Mouse (Mus musculus) WW6 (cell line): ENCODE measurements at regions not wholly inside any gene's neighbourhood (a gene's known extent, or its start where the extent isn't known, plus 50 kb on each side); places are given as distances from the start of the nearest gene placed in this dataset.

Experiments
- DNase-seq: peaks from one replicate; pipeline ENCODE4 v3.0.0-alpha.2; 2013; ENCODE audit warnings: low read depth, low spot score

DNA sequence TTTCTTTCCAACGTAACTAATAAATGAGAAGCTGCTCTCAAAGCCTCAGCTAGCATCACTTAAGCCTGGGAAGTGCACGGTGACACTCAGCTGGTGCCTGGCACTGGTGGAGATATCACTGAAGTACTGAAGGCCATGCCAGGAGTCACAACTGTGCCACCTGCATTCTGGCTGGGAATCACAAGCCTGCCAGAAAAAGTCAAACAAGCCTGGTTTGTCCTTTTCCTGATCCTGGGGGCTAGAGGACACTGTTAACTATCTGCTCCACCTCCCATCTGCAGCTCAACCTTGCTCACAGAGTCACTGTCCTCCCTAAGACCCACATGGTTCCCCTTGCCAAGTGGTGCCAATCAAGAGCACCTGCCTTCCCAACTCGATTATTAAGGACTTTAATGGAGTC, 135.2 kb upstream of the Car8 start:
- DNase-seq, result no peak

DNA sequence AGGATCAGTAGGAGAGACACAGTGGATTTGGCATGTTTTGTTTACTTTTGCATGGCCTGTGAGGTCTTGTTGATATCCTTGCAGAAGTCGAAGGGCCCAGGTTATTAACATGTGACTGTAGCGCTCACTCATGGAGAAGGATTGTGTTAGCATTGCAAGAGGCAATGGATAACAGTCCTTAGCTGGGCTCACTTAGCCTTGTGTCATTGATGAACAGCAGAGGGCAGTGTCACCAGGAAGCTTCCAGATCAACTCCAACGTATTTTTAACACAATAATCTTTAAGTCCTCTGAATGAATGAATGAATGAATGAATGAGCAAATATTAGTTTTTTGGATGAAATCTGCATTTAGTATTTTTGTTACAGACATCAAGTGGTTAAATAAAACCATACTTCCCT, 133.2 kb upstream of the Car8 start:
- DNase-seq, result no peak

DNA sequence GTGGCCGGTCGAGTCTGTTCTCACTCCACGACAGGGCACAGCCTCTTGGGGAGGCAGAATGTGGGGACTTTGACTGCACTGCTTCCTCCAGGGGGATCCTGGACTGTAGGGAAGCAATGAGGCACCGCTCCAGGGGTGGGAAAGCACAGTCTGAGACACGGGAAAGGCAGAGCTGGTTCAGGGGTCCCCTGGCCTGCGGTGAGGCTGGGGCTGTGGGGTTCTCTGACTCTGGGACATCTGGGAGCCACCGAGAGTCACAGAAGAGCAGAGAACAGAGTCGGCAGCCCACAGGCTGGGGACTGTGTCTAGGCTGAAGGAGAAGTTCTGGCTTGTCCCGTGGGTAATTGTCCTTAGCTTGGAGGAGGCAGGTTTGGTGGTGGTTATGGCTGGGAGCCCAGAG, 131.9 kb upstream of the Car8 start:
- no peak for DNase-seq

DNA sequence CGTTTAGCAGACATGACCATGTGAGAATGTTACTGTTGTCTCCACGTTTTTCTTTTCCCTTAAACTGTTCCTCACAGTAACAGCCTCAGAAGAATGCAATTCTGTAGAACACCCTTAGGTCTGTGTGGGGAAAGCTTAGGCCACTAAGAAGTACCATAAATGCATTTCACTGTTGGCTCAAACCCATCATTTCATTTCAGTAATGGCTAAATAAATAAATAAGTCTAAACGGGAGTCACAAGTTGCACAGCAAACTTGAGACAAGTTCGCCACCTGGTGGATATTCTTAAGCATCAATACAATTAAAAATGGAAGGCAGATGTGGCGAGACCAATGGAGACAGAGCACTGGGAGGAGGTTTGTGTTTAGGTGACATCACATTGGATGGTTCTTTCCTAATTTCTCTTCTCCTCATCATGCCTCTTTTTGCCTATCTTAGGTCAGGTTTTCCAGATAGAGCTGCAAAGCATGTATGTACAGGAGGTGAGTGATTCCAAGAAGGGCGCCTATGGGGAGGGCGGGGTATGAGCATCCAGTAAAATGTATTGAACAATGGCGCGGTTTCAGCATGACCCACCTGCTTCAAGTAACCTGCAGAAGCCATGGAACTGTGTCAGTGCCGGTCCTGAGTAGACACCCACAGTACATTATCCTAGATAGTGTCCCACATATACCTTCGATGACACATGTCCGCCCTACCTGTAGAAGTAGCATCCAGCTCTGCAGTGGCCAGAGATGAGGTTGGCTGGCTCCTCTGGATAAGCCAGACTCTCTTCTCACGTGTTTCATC, 128.8 kb upstream of the Car8 start:
- DNase-seq, result peak; percentile 26

DNA sequence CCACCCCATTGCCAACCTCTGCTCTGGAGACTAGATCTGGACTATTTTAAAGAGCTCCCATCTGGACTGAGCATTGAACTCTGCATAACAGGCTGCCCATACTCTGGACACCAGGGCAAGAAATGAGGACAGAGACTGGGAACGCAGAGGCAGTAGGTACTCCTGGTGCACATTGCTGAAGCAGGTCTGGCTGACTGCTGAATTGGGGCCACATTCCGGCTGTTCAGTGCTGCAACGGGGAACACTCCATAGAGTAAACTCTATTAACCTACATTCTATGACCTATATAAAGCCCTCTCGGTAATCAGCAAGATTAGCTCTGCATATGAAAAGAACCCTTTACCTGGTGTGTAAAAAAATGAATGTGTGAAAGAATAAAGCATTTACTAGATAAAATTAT, 128.1 kb upstream of the Car8 start:
- DNase-seq, result no peak

DNA sequence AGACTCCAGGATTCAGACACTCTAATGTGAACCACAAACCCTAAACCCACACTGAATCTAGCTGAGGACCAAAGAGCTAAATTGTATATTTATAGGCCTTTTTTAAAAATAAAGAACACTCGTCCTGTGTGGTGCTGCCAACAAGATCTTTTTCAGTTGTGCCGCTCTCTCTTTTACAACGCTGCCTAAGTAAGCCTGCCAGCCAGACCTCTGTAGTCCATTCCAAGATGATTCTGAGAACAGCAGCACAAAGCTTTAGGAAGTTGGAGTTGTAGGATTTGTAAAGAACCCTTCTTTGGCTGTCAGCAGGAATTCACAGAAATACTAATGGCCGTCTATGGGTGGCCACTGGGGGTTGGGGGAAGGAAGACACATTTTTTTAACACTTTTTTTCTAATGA, 123.6 kb upstream of the Car8 start:
- no peak for DNase-seq

DNA sequence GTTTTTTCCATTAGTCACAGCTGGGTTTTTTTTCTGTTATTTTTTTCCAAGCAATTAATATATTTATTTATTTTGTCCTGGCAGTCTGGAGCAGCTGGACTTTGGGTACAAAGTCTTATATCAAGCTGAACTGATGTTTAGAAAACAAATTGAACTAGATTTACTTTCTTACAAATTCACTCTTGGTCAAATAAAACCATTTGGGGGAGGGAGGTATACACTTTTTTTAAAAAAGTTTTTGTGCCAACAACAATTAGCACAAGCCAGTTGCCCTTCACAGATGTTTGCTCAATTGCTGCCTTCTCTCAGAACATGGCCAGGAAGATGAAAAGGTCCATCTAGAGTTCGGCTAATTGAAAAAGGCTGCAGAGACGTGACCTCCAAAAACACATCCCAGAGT, 123.1 kb upstream of the Car8 start:
- no peak for DNase-seq

DNA sequence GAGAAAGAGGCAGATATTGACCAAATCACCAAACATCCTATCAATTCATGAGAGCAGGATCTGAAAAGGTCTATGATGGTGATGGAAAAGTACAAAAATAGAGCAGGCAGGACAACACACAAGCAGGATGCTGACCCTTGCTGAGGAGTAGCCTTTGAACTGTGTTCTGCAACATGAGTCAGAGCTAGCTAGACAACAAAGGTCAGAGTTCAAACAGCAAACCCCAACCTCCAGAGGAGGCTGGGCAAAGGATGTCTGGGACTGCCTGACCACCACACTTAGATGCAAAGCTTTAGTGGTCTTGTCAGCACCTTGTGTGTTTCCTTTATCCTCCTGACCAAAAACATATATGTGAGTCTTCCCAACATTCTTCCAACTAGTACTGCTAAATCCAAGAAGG, 122.5 kb upstream of the Car8 start:
- DNase-seq, result no peak

DNA sequence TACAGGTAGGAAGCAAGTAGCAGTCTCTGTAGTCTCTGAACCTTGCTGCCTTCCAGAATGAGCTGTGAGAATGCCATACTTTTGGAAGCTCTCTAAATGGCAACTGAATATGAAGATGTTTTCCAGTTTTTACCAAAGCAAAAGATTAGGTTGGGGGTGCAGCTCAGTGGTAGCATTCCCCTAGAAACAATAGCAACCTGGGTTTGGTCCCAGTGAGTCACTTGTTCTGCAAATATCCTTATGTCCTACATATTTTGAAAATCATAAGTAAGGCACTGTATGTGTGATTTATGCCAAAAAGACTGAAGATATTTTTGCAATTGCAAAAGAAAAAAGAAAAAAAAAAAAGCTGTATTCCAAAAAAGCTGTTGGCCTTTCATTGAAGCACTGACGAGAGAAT, 118.6 kb upstream of the Car8 start:
- DNase-seq, result no peak

DNA sequence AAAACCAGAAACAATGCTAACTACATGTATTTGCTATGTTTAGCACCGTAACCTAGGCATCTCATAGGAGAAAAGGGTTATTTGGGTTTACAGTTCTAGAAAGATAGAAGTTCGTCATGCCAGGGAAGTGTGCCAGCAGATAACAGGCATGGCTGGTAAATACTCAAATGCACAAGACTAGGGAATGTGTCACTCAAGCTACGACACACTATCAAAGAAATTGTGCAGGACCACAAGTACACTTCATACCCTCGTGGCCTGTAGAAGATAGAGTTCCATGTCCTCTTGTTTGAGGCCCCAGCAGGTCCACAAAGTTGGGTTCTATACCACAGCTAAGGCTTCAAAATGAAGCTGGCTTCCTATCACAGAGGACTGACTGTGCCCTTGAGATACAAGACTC, 103.1 kb upstream of the Car8 start:
- DNase-seq, result no peak

DNA sequence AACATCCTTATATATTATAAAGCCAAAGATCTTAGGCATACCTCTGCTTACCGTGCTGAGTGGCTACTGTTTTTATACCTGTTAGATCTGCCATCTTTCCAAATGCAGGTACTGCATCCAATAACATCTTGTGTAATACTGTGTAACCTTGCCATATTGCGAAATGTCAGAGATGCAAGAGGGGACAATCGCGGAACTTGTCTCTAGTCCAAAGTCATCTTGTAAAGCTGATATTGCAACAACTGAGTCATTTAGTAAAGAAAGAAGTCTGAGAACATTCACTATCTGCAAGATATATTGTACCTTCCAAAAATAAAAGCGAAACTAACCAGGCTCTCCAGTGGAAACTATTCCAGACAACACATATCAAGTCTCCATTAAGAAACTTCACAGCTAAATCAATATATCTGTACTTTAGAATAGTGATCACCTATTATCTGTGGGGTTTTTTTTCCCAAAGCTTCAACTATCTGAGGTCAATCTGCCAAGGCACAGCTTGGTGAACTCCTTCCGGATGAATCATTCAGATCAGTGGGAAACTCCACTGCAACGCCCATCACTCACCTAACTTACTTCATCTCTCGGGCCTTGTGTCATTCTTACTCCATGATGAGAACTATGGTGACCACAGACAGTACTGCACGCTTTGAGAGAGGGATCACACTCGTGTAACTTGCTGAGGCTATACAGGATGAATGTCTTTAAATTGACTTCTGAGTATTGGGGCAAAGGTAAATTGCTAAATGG, 70.6 kb upstream of the Car8 start:
- DNase-seq, result no peak

DNA sequence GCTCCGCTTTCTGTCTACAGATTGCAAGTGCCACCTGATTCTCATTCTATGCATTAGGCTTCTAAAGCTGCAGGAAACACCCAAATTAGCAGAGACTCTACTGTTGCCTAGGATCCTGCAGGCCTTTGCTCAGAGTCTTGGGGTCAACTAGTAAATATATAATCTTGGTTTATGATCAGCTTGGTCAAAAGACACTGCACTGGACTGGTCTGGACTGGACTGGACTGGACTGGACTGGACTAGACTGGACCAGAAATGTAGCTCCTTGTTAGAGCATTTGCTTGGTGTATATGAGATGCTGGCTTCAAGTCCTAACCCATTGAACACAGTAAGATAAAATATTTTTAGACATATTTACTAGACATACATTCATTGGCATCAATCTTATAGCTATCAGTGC, 53.7 kb upstream of the Car8 start:
- DNase-seq, result no peak

DNA sequence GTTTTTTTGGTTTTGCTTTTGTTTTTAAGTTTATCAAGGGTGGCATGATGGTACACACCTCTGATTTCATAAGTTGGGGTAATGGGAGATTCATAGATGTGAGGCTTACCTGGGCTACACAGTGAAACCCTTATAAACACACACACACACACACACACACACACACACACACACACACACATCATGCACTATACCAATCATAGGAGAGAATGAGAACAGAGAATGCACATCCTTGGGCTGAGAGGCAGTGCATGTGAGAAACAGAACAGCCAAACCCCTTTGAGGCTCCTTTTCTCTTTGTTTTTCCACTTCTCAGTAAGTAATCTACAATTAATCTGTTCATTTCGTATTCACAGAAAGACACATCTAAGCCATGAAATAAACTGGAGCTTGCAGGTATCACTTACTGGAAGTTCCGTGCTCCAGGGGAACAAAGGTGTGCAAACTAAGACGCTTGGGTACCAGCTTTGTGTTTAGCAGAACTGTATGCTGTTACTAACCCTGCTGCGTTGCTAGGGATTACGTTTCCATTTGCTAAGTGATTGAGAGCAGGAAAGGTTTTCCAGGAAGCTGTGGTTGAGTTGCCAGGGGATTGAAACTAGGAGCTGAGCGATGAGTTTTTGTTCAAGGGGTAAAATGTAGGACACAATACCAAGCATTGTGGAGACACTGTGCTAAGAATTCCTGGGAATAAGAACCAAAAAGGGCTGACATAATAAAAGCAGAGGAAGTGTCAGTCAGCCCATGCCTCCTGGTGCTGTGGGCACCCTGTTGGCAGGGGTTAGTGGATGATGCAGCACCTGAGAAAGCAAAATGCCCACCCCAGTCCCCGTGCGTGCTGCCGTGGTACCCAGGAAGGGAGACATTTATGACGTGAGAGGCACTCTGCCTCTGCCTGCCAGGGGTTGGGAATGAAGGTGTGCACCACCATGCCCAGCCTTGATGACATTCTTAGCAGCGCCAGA, 53.0 kb upstream of the Car8 start:
- no peak for DNase-seq

DNA sequence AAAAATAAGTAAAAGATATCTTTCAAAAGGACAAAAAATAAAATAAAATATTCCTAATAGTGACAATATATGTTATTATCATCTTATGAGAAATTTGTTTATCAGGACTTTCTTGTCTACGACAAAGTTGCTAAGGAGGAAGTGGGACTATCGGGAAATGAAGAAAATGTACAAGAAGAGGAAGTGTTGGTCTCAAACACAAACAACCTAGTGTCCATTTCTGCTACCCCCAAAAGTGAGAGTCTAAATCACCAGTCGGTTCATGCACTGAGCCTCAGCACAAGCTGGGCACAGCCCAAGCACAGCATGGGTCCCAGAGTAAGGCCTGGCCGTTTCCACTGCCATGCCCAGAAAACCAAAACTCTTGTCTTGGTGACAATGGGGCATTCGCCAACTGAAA, 51.1 kb upstream of the Car8 start:
- no peak for DNase-seq
